Mouse (Mus musculus) myocyte (in vitro differentiated cells): ENCODE measurements at regions not wholly inside any gene's neighbourhood (a gene's known extent, or its start where the extent isn't known, plus 50 kb on each side); places are given as distances from the start of the nearest gene placed in this dataset.

ENCODE experiments used
- H3K27me3 ChIP-seq: one replicate; pipeline ENCODE4 v1.6.1; 2011; ENCODE audit not compliant: control insufficient read depth, insufficient read depth, insufficient read length
- H3K36me3 ChIP-seq: one replicate; pipeline ENCODE4 v1.6.1; 2011; ENCODE audit not compliant: control insufficient read depth, insufficient read depth
- H3K4me2 ChIP-seq: one replicate; pipeline ENCODE4 v1.6.1; 2011; ENCODE audit warnings: low read depth, control low read depth
- H3K4me3 ChIP-seq: one replicate; pipeline ENCODE4 v1.5.1; 2011; ENCODE audit warnings: mild to moderate bottlenecking, control low read depth, moderate library complexity
- H3K79me2 ChIP-seq: one replicate; pipeline ENCODE4 v1.6.1; 2011; ENCODE audit not compliant: control insufficient read depth, insufficient read depth
- H3ac ChIP-seq: one replicate; pipeline ENCODE4 v1.6.1; 2011; ENCODE audit not compliant: control insufficient read depth, insufficient read length
- CEBPB ChIP-seq: IDR thresholded peaks from 2 replicates; pipeline ENCODE4 v1.6.1; 2011; ENCODE audit warnings: mild to moderate bottlenecking, moderate library complexity; ENCODE audit not compliant: poor library complexity, insufficient read depth, severe bottlenecking
- E2F4 ChIP-seq: IDR thresholded peaks from one replicate; pipeline ENCODE4 v1.6.1; 2011; ENCODE audit warnings: mild to moderate bottlenecking, control low read depth, moderate library complexity; ENCODE audit not compliant: insufficient read depth
- MAX ChIP-seq: IDR thresholded peaks from one replicate; pipeline ENCODE4 v1.6.1; 2011; ENCODE audit warnings: low read depth, mild to moderate bottlenecking, control low read depth
- MYOD1 ChIP-seq, 3 experiments: IDR thresholded peaks; one replicate each; pipeline ENCODE4 v1.6.1; 2011; ENCODE audit warnings: control low read depth in 2 of 3, low read depth in 2 of 3, mild to moderate bottlenecking in 2 of 3, moderate library complexity in 1 of 3; ENCODE audit not compliant: insufficient read length in 2 of 3, control insufficient read depth in 1 of 3
- MYOG ChIP-seq, 3 experiments: IDR thresholded peaks; one replicate each; pipeline ENCODE4 v1.6.1; 2011; ENCODE audit warnings: control low read depth in 2 of 3, low read depth in 2 of 3, mild to moderate bottlenecking in 2 of 3; ENCODE audit not compliant: insufficient read length in 2 of 3, control insufficient read depth in 1 of 3, insufficient read depth in 1 of 3
- POLR2A ChIP-seq: IDR thresholded peaks from one replicate; pipeline ENCODE4 v1.6.1; 2011; ENCODE audit warnings: low read depth, mild to moderate bottlenecking, control low read depth, moderate library complexity; ENCODE audit not compliant: insufficient read length
- POLR2AphosphoS2 ChIP-seq: IDR thresholded peaks from one replicate; pipeline ENCODE4 v1.6.1; 2011; ENCODE audit warnings: low read depth, control low read depth; ENCODE audit not compliant: insufficient read length
- REST ChIP-seq: IDR thresholded peaks from one replicate; pipeline ENCODE4 v1.6.1; 2011; ENCODE audit warnings: mild to moderate bottlenecking, control low read depth, moderate library complexity; ENCODE audit not compliant: insufficient read depth, insufficient read length
- SRF ChIP-seq: IDR thresholded peaks from one replicate; pipeline ENCODE4 v1.6.1; 2011; ENCODE audit warnings: low read depth; ENCODE audit not compliant: control insufficient read depth, insufficient read length
- TCF12 ChIP-seq: IDR thresholded peaks from one replicate; pipeline ENCODE4 v1.6.1; 2011; ENCODE audit warnings: mild to moderate bottlenecking, control low read depth; ENCODE audit not compliant: poor library complexity, insufficient read depth, severe bottlenecking
- TCF3 ChIP-seq: IDR thresholded peaks from one replicate; pipeline ENCODE4 v1.6.1; 2011; ENCODE audit warnings: low read depth, control low read depth; ENCODE audit not compliant: insufficient read length
- USF1 ChIP-seq: IDR thresholded peaks from one replicate; pipeline ENCODE4 v1.6.1; 2011; ENCODE audit warnings: low read depth, mild to moderate bottlenecking, control low read depth, moderate library complexity

GRCm38 (mm10) chr6:117284376-117285106, 116.2 kb downstream of the Cxcl12 start:
- Histone ChIP-seq H3K4me2 (no peak overlapping the region), H3K4me3 (no peak overlapping the region), H3K79me2 (no peaks in the 10 kb centered on the region), H3K36me3 (no peaks in the 10 kb centered on the region), H3K27me3 (no peaks in the 10 kb centered on the region), H3ac (no peak overlapping the region)
- TF ChIP-seq SRF (no peak), POLR2AphosphoS2 (no peak), USF1 (no peak), POLR2A (no peak), CEBPB (no peak), TCF3 (no peak), TCF12 (no peak), MYOD1 (IDR thresholded peaks at IDR 0.05; ENCODE audit: control insufficient read depth in 1 of 3, insufficient read length in 2 of 3, low read depth in 2 of 3) (no peak), MYOG (IDR thresholded peaks at IDR 0.05; ENCODE audit: control insufficient read depth in 1 of 3, insufficient read depth in 1 of 3, insufficient read length in 2 of 3, low read depth in 2 of 3) (no peak), MAX (no peak), REST (no peak), E2F4 (no peak)

- H3ac ChIP-seq: no peak overlapping the region
- no peak overlapping the region for H3K4me3 ChIP-seq
- no peaks in the 10 kb centered on the region for H3K27me3 ChIP-seq
These were observed 119.1 kb downstream of the Cxcl12 start for GRCm38 (mm10) chr6:117287396-117287795.

GRCm38 (mm10) chr6:117293780-117294465, 125.6 kb downstream of the Cxcl12 start:
- H3K4me3 ChIP-seq: no peak overlapping the region
- H3K27me3 ChIP-seq: peaks cover 5% of the 10 kb centered on the region
- no peaks in the 10 kb centered on the region for H3K79me2 ChIP-seq
- no peaks in the 10 kb centered on the region for H3K36me3 ChIP-seq
- H3K4me2 ChIP-seq: no peak overlapping the region
- TF ChIP-seq POLR2A (no peak), MYOD1 (IDR thresholded peaks at IDR 0.05; ENCODE audit: control insufficient read depth in 1 of 3, insufficient read length in 2 of 3, low read depth in 2 of 3) (no peak), MAX (no peak), SRF (no peak)
- H3ac ChIP-seq: no peak overlapping the region

More at GRCm38 (mm10) chr6:117287396-117287795, 119.1 kb downstream of the Cxcl12 start:
- no peaks in the 10 kb centered on the region for H3K36me3 ChIP-seq
- TF ChIP-seq E2F4 (no peak), SRF (no peak), MAX (no peak), TCF3 (no peak), TCF12 (no peak), POLR2AphosphoS2 (no peak), MYOG (IDR thresholded peaks at IDR 0.05; ENCODE audit: control insufficient read depth in 1 of 3, insufficient read depth in 1 of 3, insufficient read length in 2 of 3, low read depth in 2 of 3) (no peak), CEBPB (no peak), REST (no peak), USF1 (no peak), MYOD1 (IDR thresholded peaks at IDR 0.05; ENCODE audit: control insufficient read depth in 1 of 3, insufficient read length in 2 of 3, low read depth in 2 of 3) (no peak), POLR2A (no peak)
- no peaks in the 10 kb centered on the region for H3K79me2 ChIP-seq
- H3K4me2 ChIP-seq: no peak overlapping the region

GRCm38 (mm10) chr6:117297918-117298317, 129.6 kb downstream of the Cxcl12 start:
- no peak for TF ChIP-seq TCF3
- no peak for TF ChIP-seq MYOG (IDR thresholded peaks at IDR 0.05; ENCODE audit: control insufficient read depth in 1 of 3, insufficient read depth in 1 of 3, insufficient read length in 2 of 3, low read depth in 2 of 3)
- no peak for TF ChIP-seq TCF12
- TF ChIP-seq MAX: no peak
- TF ChIP-seq CEBPB: no peak
- no peak for TF ChIP-seq USF1
- TF ChIP-seq POLR2AphosphoS2: no peak
- TF ChIP-seq SRF: no peak
- no peak for TF ChIP-seq E2F4
- TF ChIP-seq POLR2A: no peak
- no peak for TF ChIP-seq REST
- TF ChIP-seq MYOD1 (IDR thresholded peaks at IDR 0.05; ENCODE audit: control insufficient read depth in 1 of 3, insufficient read length in 2 of 3, low read depth in 2 of 3): no peak
- no peak overlapping the region for H3K4me2 ChIP-seq

More at GRCm38 (mm10) chr6:117297918-117298317, 129.6 kb downstream of the Cxcl12 start:
- Histone ChIP-seq H3K79me2 (no peaks in the 10 kb centered on the region), H3K4me3 (no peak overlapping the region), H3K36me3 (no peaks in the 10 kb centered on the region), H3K27me3 (peaks cover 5% of the 10 kb centered on the region), H3ac (no peak overlapping the region)
